Mouse (Mus musculus): ENCODE data around the gene Ccdc142.
A peak's percentile ranks its signal among the peaks of the same experiment; 100 is the strongest.

The Ccdc142 gene

DNA sequence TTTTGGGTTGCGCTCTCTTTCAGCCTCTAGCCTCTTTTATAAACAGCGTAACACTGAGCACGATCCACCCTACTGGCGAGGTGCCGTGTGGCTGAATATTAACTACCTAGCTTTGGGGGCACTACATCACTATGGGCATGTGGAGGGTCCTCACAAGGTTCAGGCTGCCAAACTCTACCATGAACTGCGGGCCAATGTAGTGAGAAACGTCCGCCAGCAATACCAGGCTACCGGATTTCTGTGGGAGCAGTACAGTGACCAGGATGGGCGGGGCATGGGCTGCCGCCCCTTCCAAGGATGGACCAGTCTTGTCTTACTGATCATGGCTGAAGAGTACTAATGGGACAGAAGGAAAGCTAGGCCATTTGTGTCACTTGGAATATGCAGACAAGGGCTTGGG, 17.0 kb downstream of the Ccdc142 start:
- DNase-seq (ENCODE audit: low spot score), result no peak

DNA sequence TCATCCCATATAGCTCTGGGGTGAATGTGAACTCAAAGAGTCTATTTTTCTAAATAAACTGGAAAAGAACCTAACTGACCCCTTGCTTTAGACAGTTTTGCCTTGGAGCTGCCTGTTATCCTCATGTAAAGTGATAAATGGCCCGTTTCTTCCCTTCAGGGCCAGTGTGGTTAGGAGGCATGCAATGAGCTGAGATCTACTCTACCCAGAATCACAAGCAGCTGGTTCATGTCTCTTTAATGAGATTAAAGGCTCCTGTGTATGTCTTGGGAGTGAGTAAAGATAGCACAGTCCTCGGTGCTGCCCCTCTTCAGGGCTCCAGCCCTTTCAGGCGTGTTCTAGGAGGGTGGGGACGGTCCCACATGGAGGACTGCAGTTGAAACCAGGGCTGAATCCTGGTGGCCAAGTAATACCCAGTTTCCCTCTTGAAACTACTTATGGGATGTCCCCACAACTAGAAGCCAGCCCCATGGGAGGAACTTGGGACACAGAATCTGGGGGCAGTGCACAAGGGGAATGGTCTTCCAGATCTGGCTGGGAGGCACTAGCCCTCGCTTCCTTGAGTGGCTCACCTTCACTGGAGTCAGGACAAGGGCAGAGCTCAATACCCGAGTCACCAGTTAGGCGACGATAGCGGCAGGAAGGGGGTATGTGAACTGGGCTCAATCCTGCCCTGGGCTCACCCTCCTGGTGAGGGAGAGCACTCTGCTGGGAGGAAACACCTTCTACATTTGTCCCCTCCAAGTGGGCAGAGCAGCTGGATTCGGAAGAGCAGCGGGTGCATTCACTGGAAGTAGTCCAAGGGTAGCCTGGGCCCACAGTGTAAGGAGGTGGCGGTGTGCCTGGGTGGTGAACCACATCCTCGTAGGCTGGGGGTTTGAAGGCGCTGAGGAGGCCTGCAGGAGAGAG, 17.7 kb downstream of the Ccdc142 start:
- DNase-seq (ENCODE audit: low spot score), result no peak

DNA sequence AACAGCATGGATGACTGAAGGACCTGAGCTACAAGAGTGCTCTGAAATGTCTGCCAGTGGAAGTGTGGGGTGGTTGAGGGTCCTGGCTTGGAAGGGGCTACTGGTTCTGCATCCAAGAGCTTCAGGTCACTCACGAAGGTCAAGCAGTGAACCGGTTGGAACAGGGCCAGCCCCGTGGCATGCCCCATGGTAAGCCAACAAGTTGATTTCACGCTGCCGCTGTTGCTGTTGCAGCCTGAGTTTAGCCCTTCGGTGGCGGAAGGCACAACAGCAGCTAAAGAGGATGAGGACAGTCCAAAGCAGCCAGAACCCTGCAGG, 18.3 kb downstream of the Ccdc142 start:
- no peak for DNase-seq (ENCODE audit: low spot score)

DNA sequence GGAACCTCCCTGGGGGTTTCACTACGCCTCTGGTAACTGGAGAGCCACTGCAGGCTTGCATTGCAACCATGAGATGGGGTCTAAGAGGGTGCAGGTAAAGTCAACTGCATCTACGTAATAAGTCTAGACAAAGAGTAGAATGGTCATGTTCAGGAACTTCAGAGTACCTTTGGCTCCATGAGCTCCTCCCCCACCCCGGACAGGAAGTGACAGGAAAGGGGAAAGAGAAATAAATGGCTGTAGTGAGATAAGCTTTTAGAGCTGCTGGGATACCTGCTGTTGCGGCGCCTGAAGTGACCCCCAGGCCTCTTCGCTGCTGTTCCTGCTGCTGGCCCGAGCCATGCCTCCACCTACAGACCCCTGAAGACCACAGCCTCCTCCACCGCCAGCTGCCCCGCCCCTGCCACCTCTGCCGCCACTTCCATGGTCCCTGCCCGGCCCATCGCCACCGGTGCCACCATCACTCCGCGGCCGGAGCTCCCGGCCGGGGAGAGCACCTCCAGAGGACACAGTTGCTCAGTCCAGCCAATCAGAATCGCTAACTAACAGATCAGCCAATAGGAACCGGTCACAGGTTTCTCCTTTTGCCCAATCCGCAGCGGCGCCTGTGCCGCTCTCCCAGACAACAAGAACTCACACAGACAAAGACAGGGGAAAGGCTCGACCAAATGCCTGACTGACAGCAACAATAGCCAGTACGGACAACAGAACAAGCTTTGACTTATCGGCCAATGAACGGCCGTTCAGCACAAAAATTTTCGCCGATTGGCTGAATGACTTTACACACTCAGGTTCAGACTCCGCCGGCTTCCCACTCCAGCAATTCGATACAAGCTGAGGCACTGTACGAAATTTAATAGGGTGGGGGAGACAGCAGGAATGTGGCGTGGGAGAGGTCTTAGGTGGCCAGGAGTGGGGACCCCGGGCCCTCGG, 19.8 kb downstream of the Ccdc142 start, which contains the start of gene Wbp1:
Wbp1 (minus strand) TSS at position 630 of the 933 bp plus-strand sequence.
- DNase-seq (ENCODE audit: low spot score), result peak; percentile 98

DNA sequence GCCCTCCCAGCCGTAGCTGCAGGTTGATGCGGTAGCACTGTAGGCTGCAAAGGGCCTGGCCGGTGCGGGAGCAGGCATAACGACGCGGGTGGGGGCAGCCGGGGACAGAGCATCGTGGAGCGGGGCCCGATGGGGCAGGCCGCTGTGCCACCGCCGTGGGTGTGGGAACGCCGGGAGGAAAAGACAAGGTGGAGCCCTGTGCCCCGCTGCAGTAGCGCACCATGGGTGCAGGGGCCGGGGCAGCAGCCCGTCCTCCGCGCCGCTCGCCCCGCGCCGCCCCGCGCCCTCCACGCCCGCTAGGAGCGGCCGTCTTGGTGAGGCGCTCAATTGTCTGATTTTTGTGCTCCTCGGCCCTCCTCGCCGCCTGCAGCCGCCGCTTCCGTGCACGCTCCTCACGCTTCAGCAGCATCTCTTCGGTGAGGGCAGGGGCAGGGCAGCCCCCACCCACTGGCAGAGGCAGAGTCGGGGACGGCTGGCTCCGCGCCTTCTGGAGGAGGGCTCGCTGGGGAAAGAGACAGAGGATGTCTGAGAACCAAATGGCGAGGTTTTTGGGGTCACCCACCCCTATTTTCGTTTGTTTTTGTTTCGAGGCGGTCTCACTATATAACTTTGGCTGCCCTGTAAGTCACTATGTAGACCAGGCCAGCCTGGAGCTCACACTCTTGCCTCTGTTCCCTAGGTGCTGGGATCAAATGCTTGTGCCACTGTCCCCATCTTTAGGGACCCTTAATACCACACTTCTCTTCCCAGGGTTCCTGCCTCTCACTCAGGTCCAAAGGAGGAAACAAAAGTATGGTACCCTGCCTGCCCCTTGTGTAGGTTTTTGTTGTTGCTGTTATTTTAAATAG, 20.7 kb downstream of the Ccdc142 start:
- DNase-seq (ENCODE audit: low spot score), result no peak

DNA sequence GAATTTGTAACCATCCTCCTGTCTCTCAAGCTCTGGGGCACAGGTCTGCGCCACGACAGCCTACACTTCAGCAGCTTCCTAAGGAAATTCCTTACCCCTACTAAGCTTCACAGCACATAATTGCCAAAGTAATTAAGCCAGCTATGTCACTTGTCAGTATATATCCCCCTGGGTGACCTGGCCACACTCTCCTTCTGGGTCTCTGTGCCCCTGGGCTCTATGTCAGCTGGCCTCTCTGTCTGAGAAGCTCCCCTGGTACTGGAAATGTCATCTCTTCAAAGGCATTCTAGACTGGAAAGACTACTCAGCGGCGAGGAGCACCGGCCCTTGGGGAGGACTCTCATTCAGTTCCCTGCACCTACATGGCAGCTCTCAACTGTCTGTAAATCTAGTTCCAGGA, 21.6 kb downstream of the Ccdc142 start:
- DNase-seq (ENCODE audit: low spot score), result no peak

DNA sequence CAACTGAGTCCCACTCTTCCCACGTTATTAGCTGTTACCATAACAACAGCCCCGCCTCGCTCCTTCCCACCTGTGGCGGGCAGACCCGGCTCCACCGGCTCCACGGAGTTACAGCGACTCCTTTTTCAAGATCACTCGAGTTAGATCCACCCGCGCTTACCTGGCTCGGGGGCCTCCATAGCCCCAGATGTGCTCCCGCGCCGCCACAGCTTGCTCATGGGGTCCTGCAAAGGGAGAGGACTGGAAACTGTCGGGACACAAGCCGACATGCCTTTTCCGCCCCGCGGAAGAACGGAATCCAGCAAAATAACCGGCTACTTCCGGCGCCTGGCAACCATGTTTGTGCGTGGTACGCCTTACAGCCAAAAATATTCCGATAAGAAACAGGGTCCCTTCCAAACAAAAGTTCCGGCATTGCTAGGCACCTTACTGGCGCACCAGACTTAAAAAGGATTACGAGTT, 23.5 kb downstream of the Ccdc142 start:
- peak; percentile 89 for DNase-seq (ENCODE audit: low spot score)

DNA sequence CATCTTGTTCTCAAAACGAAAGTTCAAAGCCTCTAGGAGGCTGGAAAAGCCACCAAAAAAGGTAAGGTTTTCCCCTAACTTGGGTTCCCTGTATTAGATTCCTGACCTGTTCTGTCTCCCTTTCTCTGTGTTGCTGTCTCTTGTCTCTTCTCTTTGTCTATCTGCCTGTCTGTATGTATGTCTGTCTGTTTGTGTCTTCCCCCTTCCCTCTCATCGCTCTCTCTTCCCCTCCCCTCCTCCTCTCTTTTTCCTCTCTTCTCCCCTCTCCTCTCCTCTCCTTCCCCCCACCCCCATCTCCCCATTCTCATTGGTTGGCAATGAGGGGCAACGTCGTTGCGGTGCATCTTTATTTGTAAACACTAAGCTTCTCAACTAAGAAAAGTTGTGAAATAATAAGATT, 23.9 kb downstream of the Ccdc142 start, which contains the start of gene Ino80b:
Ino80b (minus strand) TSS at position 101 of the 400 bp plus-strand sequence.
- no peak for DNase-seq (ENCODE audit: low spot score)

DNA sequence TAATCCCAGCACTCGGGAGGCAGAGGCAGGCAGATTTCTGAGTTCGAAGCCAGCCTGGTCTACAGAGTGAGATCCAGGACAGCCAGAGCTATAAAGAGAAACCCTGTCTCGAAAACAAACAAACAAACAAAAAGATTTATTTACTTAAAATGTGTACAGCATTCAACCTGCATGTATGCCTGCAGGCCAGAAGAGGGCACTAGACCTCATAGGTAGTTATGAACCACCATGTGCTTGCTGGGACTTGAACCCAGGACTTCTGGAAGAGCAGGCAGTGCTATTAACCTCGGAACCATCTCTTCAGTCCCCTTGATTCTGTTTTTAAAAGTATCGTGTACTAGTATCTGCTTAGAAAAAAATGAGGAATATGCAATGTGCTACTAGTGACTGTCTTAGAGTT, 26.0 kb downstream of the Ccdc142 start:
- no peak for DNase-seq (ENCODE audit: low spot score)

DNA sequence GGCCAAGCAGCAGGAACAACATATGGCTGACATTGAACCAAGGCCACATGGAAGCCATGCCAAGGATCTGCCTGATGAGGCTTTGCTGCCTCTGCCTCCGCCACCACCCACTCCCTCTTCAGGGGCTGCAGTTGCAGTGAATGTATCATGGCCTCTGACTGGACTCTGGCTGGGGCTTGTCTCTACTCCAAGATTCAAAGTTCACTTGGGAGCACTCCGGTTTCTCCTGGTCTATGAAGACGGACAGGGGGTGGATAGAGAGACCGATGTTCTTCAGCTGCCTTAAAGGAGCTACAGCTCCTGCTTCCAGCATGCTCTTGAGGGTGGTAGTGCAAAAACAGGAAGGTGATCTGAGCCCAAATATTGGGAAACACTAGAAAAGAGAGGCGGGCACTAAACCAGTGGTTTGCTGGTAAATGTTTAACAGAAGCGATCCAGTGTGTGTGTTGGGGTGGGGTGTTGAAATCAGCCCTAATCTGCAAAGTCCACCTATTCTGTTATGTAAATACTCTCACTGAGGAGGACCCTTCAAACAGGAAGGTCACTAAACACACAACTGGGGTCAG, 30.2 kb downstream of the Ccdc142 start:
- no peak for DNase-seq (ENCODE audit: low spot score)

DNA sequence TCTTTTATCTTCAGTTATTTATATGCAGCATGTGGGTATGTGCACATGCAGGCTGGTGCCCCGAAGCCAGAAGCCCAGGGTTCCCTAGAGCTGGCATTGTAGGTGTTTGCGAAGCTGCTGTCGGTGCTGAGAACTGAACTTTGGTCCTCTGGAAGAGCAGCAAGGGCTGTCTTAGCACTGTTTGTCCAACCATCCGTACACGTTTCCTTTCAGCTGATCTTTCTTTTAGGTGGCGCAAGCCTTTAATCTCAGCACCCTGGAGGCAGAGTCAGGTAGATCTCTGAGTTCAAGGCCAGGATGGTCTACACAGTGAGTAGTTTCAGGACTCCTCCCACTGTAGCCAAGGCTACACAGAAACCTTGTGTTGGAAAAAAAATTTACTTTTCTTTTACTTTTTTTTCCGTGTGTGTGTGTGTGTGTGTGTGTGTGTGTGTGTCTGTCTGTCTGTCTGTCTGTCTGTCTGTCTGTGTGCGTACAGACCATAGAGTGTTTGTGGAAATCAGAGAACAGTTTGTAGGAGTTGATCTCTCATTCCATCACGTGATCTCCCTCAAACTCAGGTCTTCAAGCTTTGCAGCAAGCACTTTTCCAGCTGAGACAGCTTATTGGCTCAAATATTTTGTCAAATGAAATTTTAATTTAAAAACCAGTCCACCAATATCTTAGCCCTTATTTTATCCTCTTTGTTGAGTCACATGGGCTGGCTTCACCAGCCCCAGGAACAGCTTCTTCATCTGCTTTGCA, 30.9 kb downstream of the Ccdc142 start:
- DNase-seq (ENCODE audit: low spot score), result no peak

DNA sequence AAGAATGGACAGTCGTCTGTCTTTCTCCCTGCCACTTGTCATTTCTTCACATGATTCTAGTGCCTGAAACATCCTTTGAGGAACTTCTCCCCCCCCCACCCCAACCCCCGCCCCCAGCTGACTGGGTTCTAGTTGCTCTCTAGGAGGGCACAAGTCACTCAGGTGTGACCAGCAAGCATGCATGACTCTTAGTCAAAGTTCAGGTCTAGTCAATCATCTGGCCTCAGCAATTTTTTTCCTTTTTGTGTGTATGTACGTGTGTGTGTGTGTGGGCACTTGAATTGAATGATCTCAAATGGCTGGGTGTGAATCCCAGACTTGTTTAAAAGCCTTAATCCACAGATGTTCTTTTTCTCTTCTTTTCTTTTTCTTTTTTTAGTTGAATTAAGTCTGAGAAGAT, 32.8 kb downstream of the Ccdc142 start:
- DNase-seq (ENCODE audit: low spot score), result no peak

DNA sequence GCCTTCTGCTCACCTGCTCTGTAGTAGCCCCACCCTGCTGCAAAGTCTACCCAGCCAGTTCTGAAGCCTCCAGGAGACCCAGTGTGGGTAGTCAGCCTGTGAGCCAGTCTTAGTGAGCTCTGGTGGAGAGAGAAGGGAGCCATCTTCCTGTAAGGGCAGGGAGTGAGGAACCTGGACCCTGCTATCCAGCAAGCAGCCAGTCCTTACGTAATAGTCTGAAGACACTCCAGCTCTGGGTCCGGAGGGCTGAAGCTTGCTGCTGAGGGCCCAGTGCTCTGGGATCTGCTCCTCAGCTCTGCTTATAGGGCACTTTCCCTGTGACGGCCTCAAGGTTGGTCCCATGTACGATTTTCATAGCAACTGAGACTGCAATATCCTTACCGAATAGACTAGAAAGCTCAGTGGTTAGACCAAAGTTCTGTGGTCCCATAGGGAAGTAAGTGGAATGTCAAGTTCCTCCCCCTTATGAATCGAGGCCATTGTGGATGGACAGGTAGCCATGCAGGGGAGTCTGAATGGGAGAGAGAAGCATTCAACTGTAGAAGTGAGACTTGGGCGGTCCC, 33.6 kb downstream of the Ccdc142 start, which contains the start of gene Rtkn:
Rtkn (plus strand) TSS at position 513 of the 563 bp plus-strand sequence.
- no peak for DNase-seq (ENCODE audit: low spot score)

DNA sequence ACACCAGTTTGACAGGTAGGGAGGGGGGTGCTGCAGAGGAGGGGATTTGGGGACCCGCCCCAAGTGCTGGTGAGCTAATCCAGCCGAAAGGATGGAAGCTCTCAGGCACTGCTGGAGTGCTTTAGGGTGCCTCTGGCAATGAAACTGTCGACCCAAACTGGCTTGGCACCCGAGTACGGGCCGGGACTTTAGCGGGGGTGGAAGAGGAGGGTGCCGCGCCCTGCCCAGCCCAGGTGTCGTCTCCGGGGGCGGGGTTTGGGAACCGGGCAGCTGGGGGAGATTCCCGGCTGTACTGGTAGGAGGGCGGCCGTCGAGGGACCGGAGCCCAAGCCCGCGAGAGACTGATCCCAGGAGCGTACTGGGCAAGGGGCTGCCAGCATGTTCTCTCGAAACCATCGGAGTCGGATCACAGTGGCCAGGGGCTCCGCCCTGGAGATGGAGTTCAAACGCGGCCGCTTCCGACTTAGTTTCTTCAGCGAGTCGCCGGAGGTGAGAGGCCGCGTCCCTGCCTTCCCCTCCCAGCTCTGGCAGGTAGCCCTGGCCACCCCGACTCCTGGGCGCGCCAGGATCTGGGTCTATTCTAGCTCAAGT, 34.3 kb downstream of the Ccdc142 start:
- no peak for DNase-seq (ENCODE audit: low spot score)

DNA sequence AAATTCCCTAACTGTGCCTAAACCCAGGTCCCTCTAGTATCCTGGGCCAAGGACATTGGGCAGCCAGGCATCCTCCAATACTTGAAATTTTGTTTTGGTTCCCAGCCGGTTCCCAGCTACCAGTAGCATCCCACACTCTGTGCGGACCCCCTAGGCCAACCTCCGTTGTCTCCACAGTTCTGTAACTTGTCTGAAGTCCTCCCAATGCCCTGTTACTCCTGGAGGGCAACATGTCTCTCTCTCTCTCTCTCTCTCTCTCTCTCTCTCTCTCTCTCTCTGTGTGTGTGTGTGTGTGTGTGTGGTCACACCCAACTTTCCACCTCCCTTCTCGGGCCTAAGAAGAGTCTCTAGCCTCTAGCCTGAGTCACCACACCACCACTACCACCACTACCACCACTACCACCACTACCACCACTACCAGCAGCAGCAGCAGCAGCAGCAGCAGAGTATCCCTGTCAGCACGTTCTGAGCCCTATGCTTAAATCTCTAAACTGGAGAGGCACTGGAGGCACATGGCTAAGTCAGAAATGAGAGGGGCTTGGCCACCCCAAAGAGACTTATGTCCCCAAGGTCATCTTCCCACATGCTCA, 35.0 kb downstream of the Ccdc142 start:
- no peak for DNase-seq (ENCODE audit: low spot score)

DNA sequence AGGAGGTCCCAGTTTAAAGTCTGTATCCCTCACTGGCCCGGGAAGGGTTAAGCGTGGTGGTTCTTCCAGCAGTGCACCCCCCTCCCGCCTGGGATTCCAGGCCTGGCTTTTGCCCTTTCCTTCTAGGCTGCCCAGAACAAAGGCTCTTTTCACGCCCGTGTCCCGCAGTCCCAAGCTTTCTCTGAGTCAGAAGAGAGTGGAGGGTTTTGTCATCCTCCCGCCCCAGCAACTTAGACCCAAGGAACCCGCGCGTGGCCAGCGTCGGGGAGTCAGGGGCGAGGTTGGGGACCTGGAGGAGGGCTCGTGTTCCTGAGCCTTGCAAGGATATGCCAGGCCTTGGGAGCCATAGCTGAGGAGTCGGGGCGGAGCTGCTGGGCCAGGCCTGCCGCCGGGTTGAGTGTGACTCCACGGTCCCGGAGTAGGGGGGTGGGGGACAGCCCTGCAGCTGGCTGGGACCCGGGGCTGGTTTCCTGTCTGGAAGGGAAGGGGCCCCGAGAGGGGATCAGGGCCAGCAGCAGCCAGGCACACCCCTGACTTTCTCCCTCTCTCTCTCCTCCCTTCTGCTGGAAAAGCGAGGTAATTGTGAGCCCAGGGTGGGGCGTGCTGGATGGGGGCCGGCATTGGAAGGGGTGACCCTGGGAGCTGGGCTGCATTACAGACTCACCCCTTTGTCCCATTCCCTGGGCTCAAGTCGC, 35.6 kb downstream of the Ccdc142 start:
- DNase-seq (ENCODE audit: low spot score), result peak; percentile 57

DNA sequence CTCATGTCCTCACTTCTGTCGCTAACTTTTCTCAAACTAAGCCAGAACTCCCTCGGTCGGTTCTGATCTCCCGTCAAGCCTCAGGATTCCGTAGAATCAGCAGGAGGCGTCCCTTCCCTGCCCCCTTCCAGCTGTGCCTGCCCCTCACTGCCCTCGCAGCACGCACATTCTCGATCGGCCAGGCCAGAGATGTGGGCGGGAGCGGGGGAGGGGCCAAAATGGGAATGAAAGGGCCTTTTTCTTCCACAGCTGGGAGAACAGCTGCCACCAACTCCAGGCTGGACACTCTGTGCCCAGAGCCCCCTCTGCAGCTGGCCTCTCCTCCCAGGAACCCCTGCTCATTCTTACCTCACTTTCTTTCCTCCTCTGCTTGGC, 36.2 kb downstream of the Ccdc142 start:
- peak; percentile 84 for DNase-seq (ENCODE audit: low spot score)

DNA sequence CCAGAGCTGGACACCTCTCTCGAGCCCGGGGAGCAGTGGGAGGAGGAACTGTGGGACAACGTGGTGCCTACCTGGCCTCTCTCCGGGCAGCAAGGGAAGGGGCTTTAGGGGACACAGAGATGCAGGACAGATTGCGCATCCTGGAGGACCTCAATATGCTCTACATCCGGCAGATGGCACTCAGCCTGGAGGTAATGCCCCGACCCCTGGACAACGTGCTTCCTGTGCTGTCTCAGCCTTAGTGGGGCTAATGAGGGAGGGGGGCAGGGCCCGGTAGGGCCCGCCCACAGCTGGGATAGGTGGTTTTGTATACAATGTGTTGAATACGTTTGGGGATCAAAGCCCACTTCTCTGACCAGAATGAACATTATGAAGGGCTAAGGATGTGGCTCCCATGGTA, 36.7 kb downstream of the Ccdc142 start:
- DNase-seq (ENCODE audit: low spot score), result no peak

DNA sequence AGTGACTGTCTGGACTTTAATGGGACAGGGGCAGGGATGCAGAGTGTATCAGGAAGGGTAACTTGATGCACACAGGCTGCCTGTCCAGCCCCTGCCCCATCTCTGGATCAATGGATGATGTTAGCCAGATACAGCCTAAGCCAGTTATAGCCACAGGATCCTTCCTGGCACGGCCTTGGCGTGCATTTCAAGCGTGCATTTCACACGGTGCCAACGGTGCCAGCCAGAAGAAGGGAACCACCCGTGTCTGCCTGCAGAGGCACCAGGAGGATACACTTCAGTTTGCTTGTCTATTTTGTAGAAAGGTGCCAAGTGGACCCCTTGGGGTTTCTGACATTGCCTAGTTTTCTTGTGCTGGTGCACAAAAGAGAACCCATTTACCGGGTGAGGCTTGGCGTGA, 38.6 kb downstream of the Ccdc142 start:
- DNase-seq (ENCODE audit: low spot score), result no peak

All from ovary, adult 18-20 months (tissue).